Mouse (Mus musculus) lung, postnatal 10 days (tissue): ENCODE measurements around the gene Zfp873.
"Not testable (repeated sequence)": the region's sequence is repeated elsewhere in the genome, so short reads cannot be mapped to it uniquely, and the experiment has no call there.

ENCODE experiments used
- DNase-seq: peaks from one replicate; pipeline ENCODE4 v3.0.0; 2021

The Zfp873 gene

DNA sequence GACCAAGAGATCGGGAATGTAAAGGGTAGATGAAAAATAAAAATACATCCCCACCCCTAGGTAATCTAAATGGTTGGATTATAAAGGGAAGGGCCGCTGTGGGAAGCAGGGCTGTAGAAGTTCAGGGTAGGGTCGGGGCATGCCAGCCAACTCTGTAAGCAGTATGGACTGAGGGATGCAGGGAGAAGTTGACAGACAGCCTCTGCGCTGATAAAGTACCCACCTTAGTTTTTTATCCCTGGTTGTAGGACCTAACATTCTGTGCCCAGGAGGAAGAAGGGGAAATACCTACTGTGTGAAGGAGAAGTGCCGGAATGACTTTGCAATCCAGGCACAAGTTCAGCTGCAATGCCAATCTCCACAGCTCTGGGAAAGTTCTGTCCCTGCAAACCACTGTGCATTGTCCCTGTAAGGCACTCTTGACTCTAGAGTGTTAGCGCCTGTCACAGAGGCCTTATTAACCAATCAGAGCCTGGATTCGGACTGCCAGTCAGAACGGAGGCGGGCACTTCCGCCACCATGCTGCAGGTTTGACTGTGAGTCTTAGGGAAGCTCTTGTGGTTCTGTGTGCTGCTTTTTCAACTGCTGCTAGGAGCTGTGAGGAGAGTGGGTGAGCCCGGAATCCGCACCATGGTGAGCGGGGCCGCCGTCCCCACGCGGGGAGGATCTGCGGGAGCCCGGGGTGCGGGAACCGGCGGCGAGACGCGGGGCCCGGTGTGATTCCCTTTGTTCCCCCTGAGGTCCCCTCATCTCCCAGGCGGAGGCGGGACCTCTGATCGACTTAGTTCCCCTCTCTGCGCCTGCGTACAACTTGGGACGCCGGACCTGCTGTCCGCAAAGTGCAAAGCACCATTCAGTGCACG lies at the start of gene Zfp873:
Gene Zfp873, plus strand, starts transcription at position 527 of the 863 bp plus-strand sequence.
- DNase-seq: peak; percentile 96

DNA sequence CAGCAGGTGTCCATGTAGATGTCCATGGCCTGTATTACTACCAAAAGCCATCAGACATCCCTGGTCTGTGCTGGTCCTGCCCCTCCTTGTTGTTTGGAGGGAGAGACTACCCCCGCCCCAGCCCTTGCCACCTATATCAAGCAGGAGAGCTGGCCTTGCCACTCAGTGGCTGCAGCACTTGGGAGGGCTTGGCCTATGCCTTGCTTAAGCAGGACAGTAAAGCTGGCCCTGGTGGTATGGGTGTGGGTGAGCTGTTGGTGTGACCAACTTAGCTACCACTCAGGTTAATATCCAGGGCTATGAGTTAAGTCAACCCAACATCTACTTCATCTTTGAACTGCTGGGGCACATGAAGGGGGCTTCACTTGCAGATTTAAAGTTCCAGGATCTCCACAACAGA lies 44.7 kb upstream of the Zfp873 start:
- not testable (repeated sequence) for DNase-seq

DNA sequence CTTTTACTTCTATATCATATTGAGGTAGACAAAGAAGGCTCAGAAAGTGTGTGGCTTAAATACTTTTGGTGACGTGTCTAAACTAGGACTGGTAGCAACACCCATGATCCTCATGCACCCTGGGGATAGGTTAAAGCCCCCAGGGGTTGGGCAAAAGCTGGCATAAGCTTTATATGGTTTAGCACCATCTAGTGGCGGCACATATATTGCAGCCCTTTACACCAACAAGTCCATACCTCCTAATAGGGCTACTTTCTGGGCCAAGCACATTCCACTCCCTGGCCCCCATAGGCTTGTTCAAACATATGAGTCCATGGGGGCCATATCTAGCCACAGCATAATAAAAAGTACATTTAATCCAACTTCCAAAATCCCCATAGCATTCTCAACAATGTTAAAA lies 43.1 kb upstream of the Zfp873 start:
- peak; percentile 22 for DNase-seq

DNA sequence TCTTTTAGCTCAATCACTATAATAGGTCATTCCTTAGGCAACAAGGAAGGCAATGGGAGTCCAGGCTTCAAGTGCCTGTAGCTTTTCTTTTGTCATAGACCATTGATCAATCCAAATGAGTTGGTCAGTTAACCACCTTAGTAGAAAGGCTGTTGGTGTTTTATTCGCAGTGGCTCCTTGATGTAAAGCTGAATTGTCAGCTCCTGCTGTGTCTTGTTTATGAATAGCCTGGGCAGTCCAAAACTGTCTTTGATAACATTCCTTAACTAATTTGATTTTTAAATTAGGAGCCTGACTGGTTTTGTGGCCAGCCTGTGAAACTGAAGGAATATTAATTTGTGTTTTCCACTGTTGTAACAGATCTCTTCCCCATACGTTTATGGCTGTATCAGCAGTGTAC lies 5.7 kb upstream of the Zfp873 start:
- DNase-seq: no peak

DNA sequence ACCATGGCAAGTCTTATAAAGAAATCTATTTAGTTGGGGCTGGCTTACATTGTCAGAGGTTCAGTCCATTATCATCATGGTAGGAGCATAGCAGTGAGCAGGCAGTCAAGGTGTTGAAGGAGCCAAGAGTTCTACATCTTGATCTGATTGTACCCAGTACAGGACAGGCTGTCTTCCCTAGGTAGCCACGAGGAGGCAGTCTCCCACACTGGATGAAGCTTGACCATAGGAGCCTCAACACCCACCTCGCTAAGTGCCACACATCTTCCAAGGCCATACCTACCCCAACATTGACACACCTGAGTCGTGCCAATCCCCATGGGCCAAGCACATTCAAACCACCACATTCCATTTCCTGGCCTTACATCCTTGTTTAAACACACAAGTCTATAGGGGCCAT lies 1.3 kb upstream of the Zfp873 start:
- DNase-seq: no peak

DNA sequence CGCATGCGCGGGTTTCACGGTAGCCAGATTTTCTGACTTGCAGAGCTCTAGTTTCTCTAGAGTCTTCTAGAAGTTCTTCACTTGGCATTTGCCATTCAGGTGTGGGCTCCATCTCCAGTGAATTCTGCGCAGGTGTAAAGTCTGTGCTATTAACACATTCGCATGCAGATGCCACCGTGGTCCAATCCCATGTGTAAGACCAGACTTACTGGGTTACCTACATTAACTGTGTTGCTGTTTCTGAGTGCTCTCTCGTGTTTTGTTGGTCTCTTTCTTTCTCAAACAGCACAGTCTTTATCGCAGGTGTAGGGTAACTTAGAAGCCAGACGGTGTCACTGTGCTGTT lies 509 bp downstream of the Zfp873 start:
- DNase-seq: not testable (repeated sequence)

DNA sequence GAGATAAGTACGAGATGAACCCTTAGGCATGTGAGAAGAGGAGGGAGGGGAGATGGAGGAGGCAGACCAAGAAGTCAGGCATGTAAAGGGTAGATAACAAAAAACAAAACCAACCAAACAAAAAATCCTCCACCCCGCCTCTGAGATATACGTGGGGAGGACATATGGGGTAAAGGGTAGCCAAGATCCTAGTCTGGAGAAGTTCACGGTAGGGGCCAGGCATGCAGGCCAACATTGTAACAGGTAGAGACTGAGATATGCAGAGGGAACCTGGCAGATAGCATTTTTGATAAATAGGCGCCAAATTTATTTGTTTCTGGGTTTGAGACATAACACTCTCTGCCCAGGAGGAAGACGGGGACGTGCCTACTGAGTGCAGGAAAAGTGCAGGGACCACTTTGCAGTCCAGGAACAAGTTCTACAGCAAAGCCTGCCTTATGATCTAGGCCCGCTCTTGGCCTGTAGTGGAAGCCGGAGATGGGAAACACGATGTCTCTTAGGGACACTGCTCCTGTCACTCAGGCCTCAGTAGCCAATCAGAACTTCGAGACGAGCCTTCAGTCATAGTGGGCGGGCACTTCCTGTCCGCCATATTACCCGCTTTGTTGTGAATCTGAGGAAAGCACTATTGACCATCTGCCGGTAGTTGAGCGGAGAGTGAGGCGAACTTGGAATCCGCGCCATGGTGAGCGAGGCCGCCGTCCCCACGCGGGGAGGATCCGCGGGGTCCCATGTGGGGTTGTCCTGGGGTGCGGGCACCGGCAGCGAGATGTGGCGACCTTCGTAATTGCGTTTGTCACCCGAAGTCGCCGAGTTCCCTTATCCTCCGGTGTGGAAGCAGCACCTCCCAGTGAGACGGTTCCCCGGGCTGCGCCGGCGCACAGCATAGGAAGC lies 35.1 kb downstream of the Zfp873 start, which contains the start of gene BC024063:
Gene BC024063, plus strand, starts transcription at position 626 of the 894 bp plus-strand sequence.
- peak; percentile 81 for DNase-seq

DNA sequence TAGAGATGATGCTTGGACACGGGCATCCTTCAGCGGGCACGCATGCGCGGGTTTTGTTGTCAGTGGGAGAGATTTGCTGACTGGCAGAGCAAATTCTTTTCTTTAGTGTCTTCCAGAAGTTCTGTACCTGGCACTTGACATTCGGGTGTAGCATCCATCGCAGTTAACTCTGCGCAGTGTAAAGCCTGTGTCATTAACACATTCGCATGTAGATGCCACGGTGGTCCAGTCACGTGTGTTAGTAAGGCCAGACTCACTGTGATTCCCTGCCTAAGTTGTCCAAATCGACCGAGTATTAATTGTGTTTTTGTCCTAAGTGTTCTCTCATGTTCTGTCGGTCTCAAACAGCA lies 35.7 kb downstream of the Zfp873 start:
- not testable (repeated sequence) for DNase-seq
